Mouse (Mus musculus) stomach, embryonic 16.5 days (tissue): Measurements from ENCODE around the gene Gng10. TPM values are rescaled to one million over a fixed set of nuclear protein-coding genes. Genes with fewer than 3 reads are reported as not detected.

Experiments used
- ATAC-seq: fragments of 200-750 bp; cut with Nextera tagmentation; 2 replicates; pipeline ENCODE4 v1.8.0; 2017; ENCODE audit warnings: moderate number of reproducible peaks, moderate TSS enrichment; ENCODE audit not compliant: insufficient read depth, low FRiP score
- H3K27ac ChIP-seq: fragments of 300-500 bp; sonication (generic); 2 replicates; pipeline ENCODE4 v1.5.1; 2014; ENCODE audit warnings: low read length
- H3K27me3 ChIP-seq: fragments of 300-500 bp; sonication (generic); 2 replicates; pipeline ENCODE4 v1.6.1; 2014; ENCODE audit warnings: low read length, control low read depth, mixed read lengths; ENCODE audit not compliant: control insufficient read depth, insufficient read depth
- H3K36me3 ChIP-seq: fragments of 300-500 bp; sonication (generic); 2 replicates; pipeline ENCODE4 v1.6.1; 2014; ENCODE audit warnings: low read length; ENCODE audit not compliant: control insufficient read depth, insufficient read depth
- H3K4me1 ChIP-seq: fragments of 300-500 bp; sonication (generic); 2 replicates; pipeline ENCODE4 v1.6.1; 2014; ENCODE audit warnings: low read length, control low read depth, mixed read lengths; ENCODE audit not compliant: control insufficient read depth, insufficient read depth
- H3K4me2 ChIP-seq: fragments of 300-500 bp; sonication (generic); 2 replicates; pipeline ENCODE4 v1.6.1; 2014; ENCODE audit warnings: low read depth, low read length, mixed read lengths
- H3K4me3 ChIP-seq: fragments of 300-500 bp; sonication (generic); replicated peaks from 2 replicates; pipeline ENCODE4 v1.5.1; 2014; ENCODE audit warnings: mild to moderate bottlenecking, low read length
- H3K9ac ChIP-seq: fragments of 300-500 bp; sonication (generic); 2 replicates; pipeline ENCODE4 v1.6.1; 2014; ENCODE audit warnings: low read length
- H3K9me3 ChIP-seq: fragments of 300-500 bp; sonication (generic); replicated peaks from 2 replicates; pipeline ENCODE4 v1.6.1; 2016; ENCODE audit warnings: low read length, control low read depth; ENCODE audit not compliant: control insufficient read depth
- WGBS: fragments of 180-500 bp; shearing (Covaris S2); extraction: QIAGEN DNeasy Blood & Tissue Kit; methylation state at CpG from one replicate; pipeline ENCODE4 v1.1.7; 2014; 5-methylcytosine and 5-hydroxymethylcytosine counted together
- polyA plus RNA-seq: library from polyadenylated mRNA; unstranded; fragments of >200 nt; fragmentation: Nextera tagmentation; extraction: Ambion mirVana; gene quantifications from 2 replicates; pipeline ENCODE4 v1.2.1, GENCODE M21; 2015

Gene Gng10
- polyA plus RNA-seq, 1 experiment from 2014 or later = 147 TPM

DNA sequence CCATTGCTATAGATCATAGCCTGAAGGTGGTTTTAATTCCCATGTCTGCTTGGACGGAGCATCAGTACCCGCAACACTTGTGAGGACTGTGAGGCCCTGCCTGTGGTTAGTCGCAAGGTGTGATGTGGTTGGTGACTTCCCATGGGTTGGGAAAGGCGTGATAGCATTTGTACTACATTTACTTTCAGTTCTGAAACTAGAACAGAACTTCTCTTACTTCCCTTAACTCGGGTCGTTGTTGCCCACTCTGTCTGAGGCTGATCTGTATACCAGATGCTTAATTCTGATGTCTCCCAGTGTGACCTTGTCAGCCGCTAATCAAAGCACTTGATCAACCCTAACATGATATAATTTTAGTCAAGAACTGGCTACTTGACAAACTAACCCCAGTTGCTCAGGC, 25.7 kb upstream of the Gng10 start:
- no peaks in the 10 kb centered on the region for H3K9me3 ChIP-seq
- ATAC-seq = no peak
- no peak overlapping the region for H3K4me2 ChIP-seq
- H3K27me3 ChIP-seq = no peaks in the 10 kb centered on the region
- H3K4me1 ChIP-seq = peaks cover 4% of the 10 kb centered on the region
- H3K27ac ChIP-seq = no peak overlapping the region
- no peak overlapping the region for H3K4me3 ChIP-seq
- WGBS = 87% methylated on average over 7 of the region's 7 CpGs
- no peak overlapping the region for H3K9ac ChIP-seq
- H3K36me3 ChIP-seq = no peaks in the 10 kb centered on the region

GRCm38 (mm10) chr4:59009696-59010095, 25.2 kb upstream of the Gng10 start:
- Histone ChIP-seq H3K4me2 (no peak overlapping the region), H3K9ac (no peak overlapping the region), H3K27me3 (no peaks in the 10 kb centered on the region), H3K36me3 (no peaks in the 10 kb centered on the region), H3K9me3 (no peaks in the 10 kb centered on the region), H3K27ac (no peak overlapping the region), H3K4me3 (no peak overlapping the region), H3K4me1 (no peaks in the 10 kb centered on the region)
- 80% methylated on average over 4 of the region's 4 CpGs for WGBS
- ATAC-seq = no peak

DNA sequence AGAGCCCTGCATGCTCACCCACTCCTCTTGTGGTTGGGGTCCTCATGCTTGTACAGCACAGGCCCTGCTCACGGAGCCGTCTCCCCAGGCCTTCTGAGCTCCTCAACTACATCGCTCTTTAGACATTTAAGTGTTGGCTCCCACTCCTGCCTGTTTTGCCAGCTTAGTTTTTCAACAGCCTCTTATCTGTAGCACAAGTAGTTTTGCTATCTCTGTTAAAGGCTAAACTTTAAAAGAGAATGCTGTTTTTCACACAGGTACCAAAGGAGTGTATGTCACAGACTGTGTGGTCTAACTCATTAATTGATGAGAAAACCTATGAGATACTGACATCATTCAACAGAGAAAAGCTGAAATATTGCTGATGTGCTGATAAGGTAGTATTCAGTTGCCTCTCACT, 23.4 kb upstream of the Gng10 start:
- H3K9ac ChIP-seq = no peak overlapping the region
- H3K27ac ChIP-seq = no peak overlapping the region
- ATAC-seq = no peak
- H3K4me1 ChIP-seq = no peaks in the 10 kb centered on the region
- no peaks in the 10 kb centered on the region for H3K36me3 ChIP-seq
- no peaks in the 10 kb centered on the region for H3K27me3 ChIP-seq
- H3K4me2 ChIP-seq = no peak overlapping the region
- no peak overlapping the region for H3K4me3 ChIP-seq
- 67% methylated on average over 3 of the region's 3 CpGs for WGBS
- no peaks in the 10 kb centered on the region for H3K9me3 ChIP-seq

GRCm38 (mm10) chr4:59015181-59015580, 19.7 kb upstream of the Gng10 start:
- H3K4me3 ChIP-seq = no peak overlapping the region
- no peaks in the 10 kb centered on the region for H3K4me1 ChIP-seq
- 83% methylated on average over 3 of the region's 3 CpGs for WGBS
- H3K27ac ChIP-seq = no peak overlapping the region
- H3K27me3 ChIP-seq = no peaks in the 10 kb centered on the region
- H3K4me2 ChIP-seq = no peak overlapping the region
- no peak overlapping the region for H3K9ac ChIP-seq
- peaks cover 7% of the 10 kb centered on the region; the same call in 1 of the 2 replicates for H3K36me3 ChIP-seq
- ATAC-seq = no peak
- no peaks in the 10 kb centered on the region for H3K9me3 ChIP-seq

- Histone ChIP-seq H3K4me1 (no peaks in the 10 kb centered on the region), H3K27me3 (no peaks in the 10 kb centered on the region), H3K27ac (no peak overlapping the region), H3K9me3 (no peaks in the 10 kb centered on the region), H3K4me2 (no peak overlapping the region), H3K36me3 (peaks cover 10% of the 10 kb centered on the region; the same call in 1 of the 2 replicates), H3K4me3 (no peak overlapping the region), H3K9ac (no peak overlapping the region)
- 78% methylated on average over 2 of the region's 2 CpGs for WGBS
- no peak for ATAC-seq
Observed at GRCm38 (mm10) chr4:59016922-59017321, 18.0 kb upstream of the Gng10 start.

DNA sequence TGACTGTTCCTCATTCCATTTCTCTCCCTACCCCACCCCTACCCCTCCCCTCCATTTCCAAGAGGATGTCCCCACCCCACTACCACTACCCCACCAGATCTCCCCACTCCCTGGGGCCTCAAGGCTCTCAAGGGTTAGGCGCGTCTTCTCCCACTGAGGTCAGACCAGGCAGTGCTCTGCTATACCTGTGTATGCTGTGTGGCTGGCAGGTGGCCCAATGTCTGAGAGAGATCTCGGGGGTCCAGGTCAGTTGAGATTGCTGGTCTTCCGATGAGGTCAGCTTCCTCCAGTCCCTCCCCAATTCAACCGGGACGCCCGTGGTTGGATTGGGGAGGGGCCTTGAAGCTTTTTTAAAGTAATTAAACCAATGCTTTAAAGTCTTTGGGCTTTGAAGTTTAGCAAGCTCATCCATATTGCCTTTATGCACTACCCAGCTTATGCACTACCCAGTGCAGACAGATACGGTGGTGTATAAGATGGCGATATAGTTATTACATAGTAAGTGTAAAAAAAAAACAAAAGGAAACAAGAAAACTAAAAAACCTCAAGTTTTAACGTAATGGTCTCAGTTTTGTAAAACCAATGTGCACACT, 467 bp upstream of the Gng10 start:
- peak overlapping the region; percentile 56 for H3K4me2 ChIP-seq
- H3K27ac ChIP-seq = no peak overlapping the region
- peak overlapping the region; percentile 93 for H3K9ac ChIP-seq
- H3K36me3 ChIP-seq = no peaks in the 10 kb centered on the region
- no peaks in the 10 kb centered on the region for H3K27me3 ChIP-seq
- 82% methylated on average over 10 of the region's 10 CpGs for WGBS
- peaks cover 9% of the 10 kb centered on the region; the same call in 1 of the 2 replicates for H3K4me1 ChIP-seq
- H3K4me3 ChIP-seq = peak overlapping the region; percentile 77
- 0 out of 2 replicates have a peak, but pooled peaks have one; percentile 30 for ATAC-seq
- H3K9me3 ChIP-seq = no peaks in the 10 kb centered on the region

GRCm38 (mm10) chr4:59035786-59036350, 980 bp downstream of the Gng10 start:
- Histone ChIP-seq H3K9me3 (no peaks in the 10 kb centered on the region), H3K27me3 (no peaks in the 10 kb centered on the region), H3K4me1 (peaks cover 9% of the 10 kb centered on the region; the same call in 1 of the 2 replicates), H3K4me3 (peak overlapping the region; percentile 77), H3K36me3 (0 out of 2 replicates have a peak, but pooled peaks cover 2% of the 10 kb centered on the region), H3K27ac (no peak overlapping the region), H3K9ac (peak overlapping the region; percentile 93), H3K4me2 (peak overlapping the region; percentile 56)
- WGBS = 57% methylated on average over 18 of the region's 18 CpGs
- ATAC-seq = no peak; the same call in 1 of the 2 replicates

- H3K27ac ChIP-seq = no peak overlapping the region; the same call in 1 of the 2 replicates
- peak overlapping the region; percentile 35; the same call in 1 of the 2 replicates for H3K4me2 ChIP-seq
Observed at GRCm38 (mm10) chr4:59036490-59037127, 1.7 kb downstream of the Gng10 start.

GRCm38 (mm10) chr4:59037525-59037924, 2.6 kb downstream of the Gng10 start:
- no peak for ATAC-seq
- Histone ChIP-seq H3K36me3 (0 out of 2 replicates have a peak, but pooled peaks cover 5% of the 10 kb centered on the region), H3K9ac (no peak overlapping the region), H3K27ac (no peak overlapping the region), H3K4me3 (no peak overlapping the region), H3K27me3 (no peaks in the 10 kb centered on the region), H3K9me3 (no peaks in the 10 kb centered on the region), H3K4me1 (peaks cover 9% of the 10 kb centered on the region; the same call in 1 of the 2 replicates), H3K4me2 (no peak overlapping the region)
- 76% methylated on average over 3 of the region's 3 CpGs for WGBS

More at GRCm38 (mm10) chr4:59036490-59037127, 1.7 kb downstream of the Gng10 start:
- no peaks in the 10 kb centered on the region for H3K27me3 ChIP-seq
- ATAC-seq = no peak; the same call in 1 of the 2 replicates
- no peaks in the 10 kb centered on the region for H3K9me3 ChIP-seq
- no peak overlapping the region for H3K9ac ChIP-seq
- H3K4me3 ChIP-seq = no peak overlapping the region
- 49% methylated on average over 13 of the region's 13 CpGs for WGBS
- peaks cover 9% of the 10 kb centered on the region; the same call in 1 of the 2 replicates for H3K4me1 ChIP-seq
- H3K36me3 ChIP-seq = 0 out of 2 replicates have a peak, but pooled peaks cover 5% of the 10 kb centered on the region
